Mouse (Mus musculus): Measurements from ENCODE around the gene Tmem89. TPM values are rescaled to one million over a fixed set of nuclear protein-coding genes. Genes with fewer than 3 reads are reported as not detected.

The Tmem89 gene
- polyA plus RNA-seq, 1 experiment, result 0.88 TPM

- TF ChIP-seq CTCF (IDR thresholded peaks at IDR 0.05; ENCODE audit: borderline replicate concordance, extremely low read depth, insufficient read depth, insufficient read length) (no peak), POLR2A (IDR thresholded peaks at IDR 0.05; ENCODE audit: borderline replicate concordance, extremely low read depth, insufficient read depth, insufficient read length, poor library complexity, severe bottlenecking) (no peak)
- DNase-seq (ENCODE audit: low read depth), result peak; percentile 5
Observed at GRCm38 (mm10) chr9:108949967-108950728, 35.7 kb downstream of the Tmem89 start.

- DNase-seq (ENCODE audit: low read depth), result no peak
- TF ChIP-seq CTCF (IDR thresholded peaks at IDR 0.05; ENCODE audit: borderline replicate concordance, extremely low read depth, insufficient read depth, insufficient read length) (no peak), POLR2A (IDR thresholded peaks at IDR 0.05; ENCODE audit: borderline replicate concordance, extremely low read depth, insufficient read depth, insufficient read length, poor library complexity, severe bottlenecking) (no peak)
Observed at GRCm38 (mm10) chr9:108953081-108953636, 38.7 kb downstream of the Tmem89 start, which contains the start of gene Col7a1. TSS of gene Col7a1 (plus strand) at chr9:108953586.

GRCm38 (mm10) chr9:108955241-108955640 lies 40.8 kb downstream of the Tmem89 start:
- no peak for TF ChIP-seq CTCF (IDR thresholded peaks at IDR 0.05; ENCODE audit: borderline replicate concordance, extremely low read depth, insufficient read depth, insufficient read length)
- TF ChIP-seq POLR2A (IDR thresholded peaks at IDR 0.05; ENCODE audit: borderline replicate concordance, extremely low read depth, insufficient read depth, insufficient read length, poor library complexity, severe bottlenecking), result no peak
- DNase-seq (ENCODE audit: low read depth), result no peak

GRCm38 (mm10) chr9:108955846-108956245 lies 41.4 kb downstream of the Tmem89 start:
- DNase-seq (ENCODE audit: low read depth), result no peak
- TF ChIP-seq POLR2A (IDR thresholded peaks at IDR 0.05; ENCODE audit: borderline replicate concordance, extremely low read depth, insufficient read depth, insufficient read length, poor library complexity, severe bottlenecking) (no peak), CTCF (IDR thresholded peaks at IDR 0.05; ENCODE audit: borderline replicate concordance, extremely low read depth, insufficient read depth, insufficient read length) (no peak)

GRCm38 (mm10) chr9:108963577-108963976 lies 49.2 kb downstream of the Tmem89 start:
- no peak for DNase-seq (ENCODE audit: low read depth)
- no peak for TF ChIP-seq CTCF (IDR thresholded peaks at IDR 0.05; ENCODE audit: borderline replicate concordance, extremely low read depth, insufficient read depth, insufficient read length)

- TF ChIP-seq POLR2A (IDR thresholded peaks at IDR 0.05; ENCODE audit: borderline replicate concordance, extremely low read depth, insufficient read depth, insufficient read length, poor library complexity, severe bottlenecking) (no peak), CTCF (IDR thresholded peaks at IDR 0.05; ENCODE audit: borderline replicate concordance, extremely low read depth, insufficient read depth, insufficient read length) (no peak)
- no peak for DNase-seq (ENCODE audit: low read depth)
Observed at GRCm38 (mm10) chr9:108964338-108964737, 49.9 kb downstream of the Tmem89 start.

Other genes with a start within 250 kb of the Tmem89 start
- 33.8 and 52.8 TPM in 2 replicates for gene Prkar2a, start 225.3 kb upstream of the Tmem89 start, polyA plus RNA-seq (2012; rRNA removed)
- 352 and 472 TPM in 2 replicates for gene Ip6k2, start 130.8 kb upstream of the Tmem89 start, polyA plus RNA-seq (2012; rRNA removed)
- gene Nckipsd, start 106.3 kb upstream of the Tmem89 start, polyA plus RNA-seq (2012; rRNA removed), result 34.3 and 38.5 TPM in 2 replicates
- 110 and 130 TPM in 2 replicates for gene Celsr3, start 88.3 kb upstream of the Tmem89 start, polyA plus RNA-seq (2012; rRNA removed)
- gene Slc26a6, start 61.3 kb upstream of the Tmem89 start, polyA plus RNA-seq (2012; rRNA removed), result 22.4 and 23.1 TPM in 2 replicates
- 363 and 420 TPM in 2 replicates for gene Uqcrc1, start 22.0 kb downstream of the Tmem89 start, polyA plus RNA-seq (2012; rRNA removed)
- 7.5 and 8.3 TPM in 2 replicates for gene Col7a1, start 39.0 kb downstream of the Tmem89 start, polyA plus RNA-seq (2012; rRNA removed)
- 0.75 and 0.96 TPM in 2 replicates for gene Ucn2, start 71.4 kb downstream of the Tmem89 start, polyA plus RNA-seq (2012; rRNA removed)
- 32.0 and 35.3 TPM in 2 replicates for gene Pfkfb4, start 77.2 kb downstream of the Tmem89 start, polyA plus RNA-seq (2012; rRNA removed)
- gene Shisa5, start 123.9 kb downstream of the Tmem89 start, polyA plus RNA-seq (2012; rRNA removed), result 78.6 and 83.1 TPM in 2 replicates
- gene Trex1, start 145.1 kb downstream of the Tmem89 start, polyA plus RNA-seq (2012; rRNA removed), result 48.3 and 61.0 TPM in 2 replicates
- gene Atrip, start 159.5 kb downstream of the Tmem89 start, polyA plus RNA-seq (2012; rRNA removed), result 41.6 and 43.6 TPM in 2 replicates
- gene Ccdc51, start 167.9 kb downstream of the Tmem89 start, polyA plus RNA-seq (2012; rRNA removed), result 9.7 and 12.5 TPM in 2 replicates
- 161 and 195 TPM in 2 replicates for gene Tma7, start 168.0 kb downstream of the Tmem89 start, polyA plus RNA-seq (2012; rRNA removed)
- 67.5 and 82.1 TPM in 2 replicates for gene Plxnb1, start 180.8 kb downstream of the Tmem89 start, polyA plus RNA-seq (2012; rRNA removed)
- not detected in 2 replicates for gene Fbxw21, start 247.4 kb downstream of the Tmem89 start, polyA plus RNA-seq (2012; rRNA removed)

All from brain, embryonic 14.5 days (tissue).